Mouse (Mus musculus) right cerebral cortex, postnatal 14 days (tissue): ENCODE data around the gene AI464131.

Experiments
- DNase-seq: peaks from one replicate; pipeline ENCODE4 v3.0.0; 2022

The AI464131 gene

DNA sequence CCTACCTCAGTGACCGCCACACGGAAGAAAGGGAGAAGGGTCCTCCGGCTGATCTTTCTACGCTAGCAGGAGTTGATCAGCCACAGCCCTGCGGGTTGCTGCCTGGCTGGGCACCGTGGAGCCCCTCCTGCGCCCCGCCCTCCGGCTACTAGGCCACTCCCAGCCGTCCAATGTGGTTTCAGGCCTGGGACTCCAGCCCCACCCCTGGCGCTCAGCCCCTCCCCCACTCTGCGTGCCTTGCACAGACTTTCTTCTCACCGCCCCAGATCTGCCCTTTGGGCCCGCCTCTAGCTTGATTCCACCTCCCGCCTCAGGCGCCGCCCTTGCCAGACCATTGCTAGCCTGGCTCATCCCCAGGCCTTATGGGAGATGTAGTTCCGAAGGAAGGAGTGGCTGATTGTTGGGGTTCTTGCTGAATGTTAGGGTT, at the start of gene AI464131:
AI464131 (minus strand) TSS at position 91 of the 427 bp plus-strand sequence.
- DNase-seq: peak; percentile 95

DNA sequence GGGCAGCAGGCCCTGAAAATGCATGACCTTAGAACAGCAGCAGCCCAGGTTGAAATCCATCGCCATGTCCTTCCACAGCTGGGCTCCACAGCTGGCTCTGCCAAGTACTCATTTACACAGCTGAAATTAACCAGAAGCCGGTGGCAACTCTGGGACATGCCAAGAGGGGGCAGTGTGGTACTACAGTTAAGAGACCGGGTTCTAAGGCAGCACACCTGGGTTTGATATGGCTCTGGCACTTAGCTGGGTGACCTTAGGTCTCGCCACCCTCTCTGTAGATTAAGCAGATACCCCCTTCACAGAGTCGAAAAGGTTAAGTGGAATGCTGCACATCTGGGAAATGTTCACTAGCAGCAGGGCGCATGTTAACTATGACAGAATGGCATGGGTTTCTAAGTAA, 49.7 kb upstream of the AI464131 start:
- DNase-seq: peak; percentile 51

DNA sequence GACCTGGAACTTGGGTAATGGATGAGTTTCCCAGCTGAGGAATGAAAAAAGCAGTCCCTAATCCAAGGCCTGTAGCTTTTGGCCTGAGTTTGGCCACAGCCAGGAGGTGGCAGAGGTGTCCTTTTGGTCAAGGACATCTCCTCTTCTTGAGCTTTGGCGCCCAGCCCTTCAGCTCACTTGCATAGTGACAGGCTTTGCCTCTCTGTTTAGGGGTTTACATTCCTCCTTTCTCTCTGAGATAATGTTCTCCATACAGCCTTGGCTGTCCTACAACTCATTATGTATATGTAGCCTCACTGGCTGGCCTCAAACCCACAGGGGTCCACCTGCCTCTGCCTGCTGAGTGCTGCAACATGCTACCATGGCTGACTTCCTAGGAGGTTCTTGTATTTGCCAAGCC, 44.2 kb upstream of the AI464131 start:
- DNase-seq: no peak

DNA sequence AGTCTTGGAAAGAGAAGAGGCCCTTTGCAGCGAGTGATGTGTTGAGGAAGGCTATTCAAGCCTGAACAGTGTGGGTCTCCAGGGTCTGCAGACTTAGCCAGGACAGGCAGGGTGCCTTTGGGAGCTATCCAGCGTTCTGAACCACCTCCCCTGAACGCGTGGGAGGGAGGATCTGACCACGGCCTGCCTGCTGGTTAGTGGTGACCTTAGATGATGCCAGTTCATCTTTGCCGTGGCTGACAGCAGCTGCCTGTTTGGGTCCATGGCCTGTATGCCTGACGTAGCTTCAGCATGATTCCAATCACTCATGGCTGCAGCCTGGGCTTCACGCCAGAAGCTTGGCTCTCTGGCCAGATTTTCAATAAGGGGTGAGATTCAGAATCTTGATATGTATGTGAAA, 43.1 kb upstream of the AI464131 start:
- DNase-seq: no peak

DNA sequence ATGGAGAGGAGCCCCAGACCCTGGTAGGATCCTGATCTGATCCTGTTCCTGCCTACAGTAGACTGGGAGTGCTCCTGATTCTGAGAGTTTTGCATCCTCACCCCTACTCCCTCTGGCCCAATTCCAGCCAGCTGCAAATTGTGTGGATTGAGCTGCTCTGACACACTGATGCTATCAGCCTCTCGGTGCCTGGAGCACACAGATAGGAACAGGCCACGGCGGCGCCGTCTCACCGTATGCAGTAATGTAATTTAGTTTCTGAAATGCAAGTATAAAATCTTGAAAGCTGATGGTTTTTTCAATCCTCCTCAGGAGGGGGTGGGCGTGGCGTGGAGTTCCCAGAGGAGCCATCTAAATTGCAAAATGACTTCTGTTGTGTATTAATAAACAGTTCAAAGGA, 39.3 kb upstream of the AI464131 start:
- no peak for DNase-seq

DNA sequence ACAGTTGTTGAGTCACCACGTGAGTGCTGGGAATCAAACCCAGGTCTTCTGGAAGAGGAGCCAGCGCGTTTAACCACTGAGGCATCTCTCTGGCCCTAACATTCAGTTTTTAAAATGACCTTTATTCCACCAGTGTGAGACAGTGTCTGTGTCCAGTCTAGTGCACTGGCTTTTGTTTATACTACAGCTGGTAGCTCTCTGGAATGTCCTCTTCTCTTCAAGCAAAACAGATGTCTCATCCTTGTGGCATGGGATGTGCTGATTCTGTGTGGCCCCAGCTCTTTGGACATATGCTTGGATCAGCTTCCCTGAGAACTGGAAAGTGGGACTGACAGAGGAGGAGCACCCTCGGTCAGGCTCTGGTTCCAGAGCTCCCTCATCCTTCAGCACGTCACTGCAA, 32.0 kb upstream of the AI464131 start:
- DNase-seq: no peak

DNA sequence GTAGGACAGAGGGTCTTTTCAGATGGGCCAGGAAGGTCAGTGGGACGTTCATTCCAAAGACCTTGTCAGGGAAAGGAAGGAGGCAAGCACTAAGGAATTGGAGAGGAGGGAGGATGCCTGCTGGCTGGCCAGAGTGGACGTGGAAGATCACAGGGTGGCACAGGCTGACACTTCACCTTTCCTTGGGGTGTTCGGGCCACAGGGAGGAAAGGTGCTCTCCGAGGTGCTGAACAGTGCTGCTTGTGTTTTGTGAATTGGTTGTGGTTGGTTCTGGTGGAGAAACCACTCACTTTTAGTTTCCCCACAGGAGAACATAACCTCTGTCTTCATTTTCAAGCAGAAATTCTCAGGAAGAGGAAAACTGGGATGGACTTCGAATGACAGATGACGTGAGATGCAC, 29.5 kb upstream of the AI464131 start:
- DNase-seq: no peak

DNA sequence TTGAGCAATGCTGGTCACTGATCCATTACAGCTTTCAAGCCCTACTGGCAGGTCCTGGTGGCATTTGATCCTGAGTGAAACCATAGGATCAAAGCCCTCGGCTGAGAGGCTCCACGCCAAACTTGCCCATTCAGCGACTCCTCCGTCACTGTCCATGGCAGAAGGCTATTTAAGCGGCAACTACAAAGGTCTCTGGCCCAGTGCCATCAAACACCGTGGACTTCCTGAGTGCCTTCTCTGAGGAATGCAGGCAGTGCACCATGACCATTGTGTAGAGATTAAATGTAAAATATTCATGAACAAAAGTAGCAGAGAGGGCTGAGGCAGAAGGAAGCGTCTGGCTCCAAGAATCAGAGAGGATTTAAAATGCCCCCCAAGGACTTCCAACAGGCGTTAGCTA, 25.1 kb upstream of the AI464131 start:
- no peak for DNase-seq

DNA sequence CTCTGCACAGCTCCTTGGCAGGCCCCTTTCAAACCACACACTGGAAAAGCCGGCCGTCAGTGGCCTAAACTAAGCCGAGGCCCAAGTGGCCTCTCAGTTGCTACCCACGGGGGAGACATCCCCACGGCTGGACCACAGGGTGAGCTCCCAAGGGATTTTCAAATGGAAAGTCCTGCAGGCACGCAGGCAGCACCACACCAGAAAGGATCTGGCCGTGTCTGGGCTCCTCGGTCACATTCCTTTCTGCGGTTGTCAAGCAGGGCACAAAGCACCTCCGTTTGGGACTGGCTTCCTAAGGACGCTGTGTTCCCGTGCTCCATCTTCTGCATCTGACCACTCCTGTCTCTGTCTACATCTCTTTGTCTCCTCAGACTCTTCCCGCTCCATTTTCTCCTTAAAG, 24.2 kb upstream of the AI464131 start:
- no peak for DNase-seq

DNA sequence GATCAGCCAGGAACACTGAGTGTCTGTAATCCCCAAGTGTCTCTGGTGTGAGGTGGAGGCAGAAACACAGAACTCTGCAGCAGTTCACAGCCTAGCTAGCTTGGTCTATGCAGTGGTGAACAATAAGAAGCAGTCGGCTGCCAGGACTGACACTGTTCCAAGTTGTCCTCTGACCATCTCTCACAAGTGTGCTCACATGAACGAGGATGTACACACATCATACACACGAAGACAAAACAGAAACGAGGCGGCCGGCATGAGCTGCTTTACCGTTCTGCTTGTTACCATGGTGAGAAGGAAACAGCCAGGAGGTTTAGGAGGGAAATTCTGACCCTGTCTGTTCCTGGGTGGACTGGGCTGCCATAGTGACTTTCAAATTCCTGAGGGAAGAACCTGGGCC, 23.7 kb upstream of the AI464131 start:
- no peak for DNase-seq

DNA sequence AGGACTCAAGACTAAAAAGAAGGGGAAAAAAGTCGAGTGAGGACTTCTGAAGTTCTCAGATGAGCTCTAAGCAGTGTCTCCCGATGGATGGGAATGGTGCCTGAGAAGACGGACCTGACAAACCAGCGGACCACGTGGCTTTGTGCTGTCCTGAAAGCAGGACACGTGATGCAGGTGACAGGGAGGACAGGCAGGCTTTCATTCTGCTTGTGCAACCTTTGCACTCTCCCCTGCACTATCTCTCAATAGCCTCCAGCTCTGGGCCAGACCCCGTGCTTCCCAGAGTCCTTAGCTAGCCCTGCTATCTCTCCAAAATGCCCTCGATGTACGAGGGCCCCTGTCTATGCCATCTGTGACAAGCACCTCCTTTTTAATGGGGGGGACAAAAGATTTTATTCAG, 22.0 kb upstream of the AI464131 start:
- DNase-seq: no peak

DNA sequence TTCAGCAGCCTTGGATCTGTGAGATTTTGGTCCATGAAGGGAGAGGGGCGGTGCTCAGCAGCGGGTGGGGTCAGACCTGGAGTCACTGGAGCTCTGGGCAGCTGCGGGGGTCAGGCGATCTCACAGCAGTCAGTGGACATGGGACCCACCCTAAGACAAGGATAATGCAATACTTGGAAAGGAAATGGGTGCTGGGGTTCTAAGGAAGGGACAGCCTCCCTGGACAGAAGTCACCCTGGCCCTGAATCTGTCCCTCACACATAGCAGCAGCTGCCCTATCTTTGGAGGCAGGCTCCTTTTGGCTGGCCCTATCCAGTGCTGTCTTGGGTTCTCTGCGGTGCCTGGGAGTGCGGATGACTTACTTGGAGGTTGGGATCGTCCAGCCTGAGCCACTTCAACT, 21.0 kb upstream of the AI464131 start:
- DNase-seq: no peak

DNA sequence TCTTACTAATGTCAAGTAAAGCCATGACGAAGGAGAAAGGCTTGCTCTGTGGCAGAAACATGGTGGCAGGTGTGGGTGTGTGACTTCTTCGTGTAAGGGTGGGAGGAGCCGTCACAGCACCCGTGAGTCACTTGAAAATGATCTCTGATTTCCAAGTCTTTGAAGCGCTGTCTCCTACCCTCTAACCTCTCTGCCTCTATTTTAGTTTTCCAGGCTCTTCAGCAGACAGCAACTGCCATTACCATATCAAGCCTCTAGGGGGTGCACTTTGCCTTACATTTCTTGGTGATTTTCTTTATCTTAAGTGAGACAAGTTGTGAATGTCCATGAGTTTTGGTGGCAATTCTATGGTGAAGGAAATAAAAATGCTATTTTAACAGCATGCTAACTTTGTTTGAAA, 19.9 kb upstream of the AI464131 start:
- DNase-seq: peak; percentile 45

DNA sequence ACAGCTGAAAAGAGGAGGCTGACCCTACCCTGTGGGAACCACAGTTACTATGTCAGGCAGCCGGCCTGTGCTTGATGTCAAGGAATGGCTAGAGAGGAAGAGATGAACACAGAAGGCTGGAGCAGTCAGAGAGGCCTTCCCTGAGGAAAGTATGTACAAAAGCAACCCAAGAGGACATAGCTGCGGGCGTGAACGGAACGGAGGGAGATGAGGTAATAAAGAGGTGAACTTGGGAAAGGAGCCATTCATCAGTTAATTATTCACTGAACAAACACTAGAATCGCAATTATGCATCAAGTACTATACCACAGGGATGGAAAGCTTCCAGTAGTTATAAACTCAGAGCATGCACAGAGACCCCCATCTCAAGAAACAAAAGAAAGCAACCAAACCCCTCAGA, 19.3 kb upstream of the AI464131 start:
- DNase-seq: no peak

DNA sequence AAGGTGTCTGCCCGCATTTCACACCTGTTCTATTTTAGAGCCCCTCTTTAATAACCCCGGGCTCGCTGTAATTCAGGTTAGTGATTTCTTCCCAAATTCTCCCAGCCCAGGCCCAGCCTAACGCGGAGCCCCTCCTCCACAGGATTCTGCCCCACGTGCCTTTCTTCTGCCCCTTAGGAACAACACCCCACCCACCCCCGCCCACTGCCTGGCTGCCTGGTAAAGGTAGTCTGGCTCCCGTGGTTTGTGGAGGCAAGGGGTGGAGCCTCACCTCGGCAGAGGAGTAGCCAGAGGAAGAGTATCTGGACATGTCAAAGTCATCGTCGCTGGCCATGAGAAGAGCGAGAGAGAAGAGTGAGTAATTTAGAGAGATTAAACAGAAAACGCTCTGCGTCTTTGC, 17.8 kb upstream of the AI464131 start:
- no peak for DNase-seq

DNA sequence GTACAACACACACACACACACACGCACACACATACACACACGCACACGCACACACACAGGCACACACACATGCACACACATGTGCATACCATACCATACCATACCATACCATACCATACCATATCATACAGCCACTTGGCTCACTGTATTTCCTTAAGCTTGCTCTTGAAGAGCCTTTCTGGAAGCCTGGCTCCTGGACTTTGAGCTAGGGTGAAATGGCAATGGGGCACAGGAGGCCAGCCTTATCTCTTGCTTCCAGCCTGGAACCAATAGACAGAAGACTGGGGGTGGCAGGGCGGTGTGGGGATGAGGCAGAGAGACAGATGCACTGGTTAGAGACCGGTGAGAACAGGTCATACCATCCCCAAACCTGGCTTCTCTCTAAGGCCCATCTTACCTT, 16.3 kb upstream of the AI464131 start:
- no peak for DNase-seq

DNA sequence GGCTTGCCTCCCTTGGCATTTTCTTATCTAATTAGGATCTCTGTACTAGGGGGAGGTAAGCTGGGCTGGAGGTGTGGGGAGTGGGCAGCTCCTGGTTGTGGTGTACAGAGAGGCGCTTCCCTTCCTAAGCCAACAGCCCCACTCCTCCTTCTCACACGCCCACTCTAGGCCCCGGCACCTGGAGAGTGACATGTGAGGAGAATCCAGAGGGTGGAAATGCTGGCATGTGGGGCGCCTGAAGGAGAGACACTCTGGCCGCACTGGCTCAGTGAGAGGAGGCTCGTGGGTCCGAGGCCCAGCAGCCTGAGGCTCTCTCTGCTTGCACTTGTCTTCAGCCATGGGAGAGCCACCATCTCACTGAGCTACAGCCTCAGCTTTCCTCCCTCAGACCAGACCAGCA, 15.5 kb upstream of the AI464131 start:
- DNase-seq: no peak

DNA sequence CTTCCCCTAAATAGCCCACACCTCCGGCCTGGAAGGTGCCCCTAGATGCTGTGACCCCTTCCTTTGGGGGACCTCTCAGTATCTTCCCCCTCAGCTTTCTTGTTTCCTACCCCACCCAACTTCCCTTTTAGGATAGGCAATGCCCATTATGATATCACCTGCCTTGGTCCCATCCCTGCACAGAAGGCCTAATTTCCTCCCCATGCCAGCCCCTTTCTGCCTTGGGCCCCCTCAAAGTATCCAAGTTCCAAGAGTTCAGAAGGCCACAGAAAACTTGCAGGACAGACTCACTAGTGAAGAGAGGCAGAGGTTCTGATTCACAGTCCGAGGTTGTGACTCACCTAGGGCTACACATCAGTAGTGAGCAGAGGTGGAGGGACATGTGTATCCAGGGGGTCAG, 14.4 kb upstream of the AI464131 start, which contains the start of gene 1110017D15Rik:
1110017D15Rik (minus strand) TSS at position 101 of the 400 bp plus-strand sequence.
- no peak for DNase-seq

DNA sequence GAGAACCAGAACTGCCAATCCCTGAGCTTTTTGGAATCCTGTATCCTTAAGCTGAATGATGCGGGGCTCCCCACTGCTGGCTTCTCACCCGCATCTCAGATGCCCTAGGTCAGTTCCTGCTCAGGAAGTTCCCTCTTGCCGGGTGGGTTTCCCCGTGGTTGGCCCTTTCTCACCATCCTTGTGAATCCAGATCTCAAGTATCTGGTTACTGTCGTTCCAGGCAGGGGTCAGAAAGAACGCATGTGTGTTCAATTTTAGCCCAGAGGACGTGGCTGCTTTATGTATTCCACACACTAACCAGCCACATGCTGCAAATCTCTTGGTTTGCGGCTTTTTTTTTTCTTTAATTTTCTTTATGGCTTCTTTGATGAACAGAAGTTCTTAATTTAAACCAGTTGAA, 10.8 kb upstream of the AI464131 start:
- no peak for DNase-seq

DNA sequence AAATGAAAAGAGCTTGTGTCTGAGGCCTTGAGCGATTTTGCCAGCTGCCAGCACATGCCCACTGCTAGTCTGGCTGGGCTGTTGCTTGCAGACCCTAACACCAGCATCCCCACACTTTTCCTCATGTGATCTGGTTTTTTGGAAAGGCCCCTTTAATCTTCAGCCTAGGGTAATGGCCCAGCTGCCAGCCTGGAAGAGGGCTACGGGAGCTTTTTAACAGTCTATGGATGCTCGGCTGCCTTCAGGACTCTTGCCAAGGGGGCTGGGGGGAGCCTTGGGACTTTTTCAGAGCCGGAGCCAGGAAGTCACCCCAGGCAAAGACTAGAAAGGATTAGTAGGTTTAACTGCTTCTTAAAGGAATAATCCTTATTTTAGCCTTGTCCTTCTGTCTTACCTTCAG, 10.4 kb upstream of the AI464131 start:
- no peak for DNase-seq

DNA sequence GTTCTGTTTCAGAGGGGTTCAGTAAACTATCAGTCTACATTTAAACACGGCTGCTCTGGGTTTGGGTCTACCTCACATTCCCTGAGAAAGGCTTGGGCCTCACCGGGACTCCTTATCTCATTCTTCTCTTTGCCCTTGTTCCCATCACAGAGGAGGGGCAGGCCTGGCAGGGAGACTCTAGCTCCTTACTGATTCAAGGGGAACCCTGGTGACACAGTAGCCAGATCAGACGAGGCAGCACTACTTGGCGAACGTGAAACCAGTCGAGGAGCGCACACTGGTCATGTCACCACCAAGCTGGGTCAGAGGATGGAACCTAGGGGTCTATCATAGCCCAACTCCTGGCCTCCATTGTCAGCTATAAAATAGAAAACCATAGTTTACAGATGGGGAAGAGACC, 5.1 kb upstream of the AI464131 start:
- DNase-seq: no peak

DNA sequence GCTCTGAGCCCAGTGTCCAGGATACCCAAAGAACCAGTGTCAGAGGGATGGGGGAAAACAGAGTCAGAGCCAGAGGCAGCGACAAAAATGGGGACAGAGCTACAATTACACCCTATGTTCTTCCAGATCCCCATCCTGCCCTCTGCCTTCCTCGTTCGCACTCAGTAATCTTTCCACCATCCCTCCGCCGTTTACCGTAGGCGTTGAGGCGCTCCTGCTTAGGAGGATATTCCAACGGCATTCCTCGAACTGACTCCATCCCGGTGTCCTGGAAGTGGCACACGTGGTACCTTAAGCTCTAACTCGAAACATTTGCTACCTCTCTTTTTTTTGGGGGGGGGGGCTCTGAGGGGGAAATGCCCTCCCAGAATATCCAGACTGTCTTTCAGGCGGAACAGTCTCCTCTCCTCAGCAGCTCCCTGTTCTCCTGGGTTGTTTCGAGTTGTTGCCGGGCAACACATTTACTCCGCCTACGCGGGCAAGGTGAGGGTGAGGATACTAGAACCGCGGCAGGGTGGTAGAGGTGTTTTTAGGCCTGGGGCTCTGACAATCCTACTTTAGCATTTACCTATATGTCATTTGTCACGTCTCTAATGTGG, 4.5 kb upstream of the AI464131 start:
- no peak for DNase-seq

DNA sequence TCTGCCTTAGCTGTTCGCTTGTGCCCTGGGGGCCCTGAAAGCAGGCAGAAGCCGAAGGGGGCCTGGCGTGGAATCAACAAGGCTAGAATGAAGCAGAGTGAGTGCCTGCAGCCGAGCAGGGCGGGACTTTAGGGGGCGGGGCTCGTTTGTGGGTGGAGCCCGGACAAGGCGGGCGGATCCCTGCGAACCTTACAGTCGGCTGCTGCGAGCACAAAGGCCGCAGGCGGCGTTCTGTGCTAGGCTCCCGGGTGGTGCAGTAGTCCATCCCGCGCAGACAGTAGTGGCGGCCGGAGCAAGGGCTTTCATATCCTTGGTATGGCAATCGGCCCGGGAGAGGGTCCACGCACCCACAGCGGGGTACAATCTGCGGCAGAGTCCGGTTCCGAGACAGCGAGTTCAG, 4.0 kb upstream of the AI464131 start:
- DNase-seq: peak; percentile 81

DNA sequence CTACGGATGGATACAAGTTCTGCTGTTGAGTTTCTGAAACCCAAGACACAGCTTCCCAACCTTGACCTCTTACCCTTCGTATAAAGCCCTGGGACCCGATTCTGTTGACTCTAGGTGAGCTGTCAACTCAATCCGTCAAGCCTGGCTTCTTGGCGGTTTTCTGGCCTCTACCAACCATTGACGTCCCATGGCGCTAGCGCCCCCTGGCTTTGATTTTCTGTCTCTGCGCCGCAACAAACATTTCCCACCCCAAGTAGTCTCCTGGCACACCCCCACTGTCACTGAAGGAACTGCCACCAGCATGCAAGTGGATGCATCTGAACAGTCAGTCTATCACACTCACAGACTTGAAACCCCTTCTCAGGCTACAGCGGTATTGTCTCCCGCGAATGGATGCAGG, 3.3 kb upstream of the AI464131 start:
- DNase-seq: peak; percentile 61

DNA sequence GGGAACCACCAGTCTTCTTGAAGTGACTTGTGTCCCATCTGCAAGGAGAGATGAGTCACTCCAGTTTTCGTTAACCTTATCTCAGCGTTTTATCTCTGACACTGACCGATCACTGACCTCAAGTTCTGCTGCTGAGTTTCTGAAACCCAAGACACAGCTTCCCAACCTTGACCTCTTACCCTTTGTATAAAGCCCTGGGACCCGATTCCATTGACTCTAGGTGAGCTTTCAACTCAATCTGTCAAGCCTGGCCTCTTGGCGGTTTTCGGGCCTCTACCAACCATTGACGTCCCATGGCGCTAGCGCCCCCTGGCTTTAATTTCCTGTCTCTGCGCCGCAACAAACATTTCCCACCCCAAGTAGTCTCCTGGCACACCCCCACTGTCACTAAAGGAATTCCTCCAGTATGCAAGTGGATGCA, 2.3 kb upstream of the AI464131 start:
- no peak for DNase-seq

DNA sequence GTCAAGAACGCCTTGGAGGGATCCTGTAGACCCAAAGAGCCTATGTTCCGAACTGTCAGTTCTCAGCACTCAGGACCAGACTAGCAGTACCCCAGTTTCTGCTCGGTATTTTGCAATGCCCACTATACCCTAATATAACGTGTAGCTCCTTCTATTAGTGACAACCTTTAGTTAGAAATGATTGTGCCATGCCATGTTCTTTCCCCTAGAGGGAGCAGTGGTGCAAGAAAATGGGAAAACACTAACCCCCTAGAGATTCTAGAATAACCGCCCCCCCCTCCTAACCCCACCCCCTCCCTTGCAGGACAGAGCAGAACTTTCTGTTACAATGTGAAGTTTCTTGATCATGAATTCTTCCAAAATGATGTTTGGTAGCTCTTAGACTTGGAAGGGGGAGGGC, 1.4 kb upstream of the AI464131 start:
- no peak for DNase-seq
